Mouse (Mus musculus) gastrocnemius, adult 2 months (tissue): ENCODE results near the gene Acly. TPM values are rescaled to one million over a fixed set of nuclear protein-coding genes. Genes with fewer than 3 reads are reported as not detected.

Experiments used
- DNase-seq: peaks from one replicate; pipeline ENCODE4 v3.0.0; 2022
- H3K27ac ChIP-seq: fragments of 200-600 bp; 2 replicates; pipeline ENCODE4 v1.8.1; 2022; ENCODE audit warnings: mild to moderate bottlenecking
- H3K4me3 ChIP-seq: fragments of 200-600 bp; 2 replicates; pipeline ENCODE4 v1.8.1; 2022; ENCODE audit warnings: mild to moderate bottlenecking, moderate library complexity
- CTCF ChIP-seq: fragments of 200-600 bp; IDR thresholded peaks from 2 replicates; pipeline ENCODE4 v1.8.1; 2022; ENCODE audit warnings: antibody characterized with exemption, mild to moderate bottlenecking, moderate library complexity
- intact Hi-C: fragments of 180-260 bp; cut with DNase I; formaldehyde crosslinking; loops from one replicate; pipeline ENCODE4 v1.15.1; 2025
- total RNA-seq, 2 experiments: library from RNA; stranded (reverse); gene quantifications; 2 replicates each; pipeline ENCODE4 v1.2.3; 2021

The Acly gene
- total RNA-seq, 2 experiments from 2014 or later = 10.3 to 19.0 TPM

DNA sequence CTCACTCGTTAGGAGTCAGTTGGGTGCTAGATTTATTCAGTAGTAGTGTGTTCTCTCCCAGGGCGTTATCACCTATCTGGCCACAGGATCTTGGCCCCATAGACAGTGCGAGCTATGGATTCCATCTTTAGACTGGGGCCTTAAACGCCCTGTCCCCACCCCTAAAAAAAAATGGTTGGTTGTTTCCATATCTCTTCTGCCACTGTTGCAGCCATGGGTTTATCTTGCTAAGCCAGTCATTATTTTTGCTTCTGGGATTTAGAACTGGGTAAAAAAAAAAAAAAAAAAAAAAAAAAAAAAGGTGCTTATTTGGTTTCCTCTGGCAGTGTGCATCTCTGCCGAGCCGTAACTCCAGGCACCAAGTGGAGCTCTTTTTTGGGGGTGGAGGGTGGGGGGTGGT lies 36.9 kb upstream of the Acly start:
- no peak for TF ChIP-seq CTCF
- Histone ChIP-seq H3K4me3 (no peak overlapping the region), H3K27ac (no peak overlapping the region)
- intact Hi-C loops = no loop called here
- DNase-seq = no peak

DNA sequence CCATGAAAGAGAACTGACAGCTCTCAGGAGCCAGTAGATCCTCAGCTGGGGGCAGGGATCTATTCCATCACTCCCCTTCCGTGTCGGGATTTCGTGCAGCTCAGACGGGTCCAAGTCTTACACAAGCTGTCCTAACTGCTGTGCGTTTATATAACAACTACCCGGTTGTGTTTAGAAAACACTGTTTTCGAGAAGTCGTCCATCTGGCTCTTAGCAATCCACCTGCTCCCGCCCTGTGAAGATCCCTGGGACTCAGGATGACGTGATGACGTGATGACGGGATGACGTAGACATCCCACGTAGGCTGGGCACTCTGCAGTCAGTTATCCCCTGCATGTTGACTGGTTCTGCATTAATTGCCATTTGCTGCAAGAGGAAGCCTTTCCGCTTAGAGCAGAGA lies 36.5 kb upstream of the Acly start:
- intact Hi-C loops = no loop called here
- DNase-seq = no peak
- no peak for TF ChIP-seq CTCF
- Histone ChIP-seq H3K27ac (no peak overlapping the region), H3K4me3 (no peak overlapping the region)

- Histone ChIP-seq H3K4me3 (no peak overlapping the region), H3K27ac (no peak overlapping the region)
- intact Hi-C loops = no loop called here
- no peak for TF ChIP-seq CTCF
- DNase-seq = no peak
Measured at GRCm38 (mm10) chr11:100561748-100562147, 33.9 kb upstream of the Acly start.

DNA sequence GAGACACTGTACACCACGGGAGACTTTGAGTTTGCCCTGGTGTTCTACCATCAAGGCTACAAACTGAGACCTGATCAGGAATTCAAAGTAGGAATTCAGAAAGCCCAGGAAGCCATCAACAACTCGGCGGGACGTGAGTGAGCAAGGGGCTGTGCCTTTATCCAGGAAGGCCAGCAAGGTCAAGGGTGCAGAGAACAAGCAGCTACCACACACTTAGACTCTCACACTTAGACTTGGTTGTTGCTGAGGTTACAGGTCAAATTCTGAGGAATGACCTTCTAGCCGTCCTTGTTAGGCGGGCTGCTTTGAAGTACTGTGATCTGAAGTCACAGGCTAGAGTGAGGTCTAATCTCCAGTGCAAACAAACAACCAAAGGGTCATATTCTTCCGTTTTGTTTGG lies 31.7 kb upstream of the Acly start:
- no peak for TF ChIP-seq CTCF
- H3K27ac ChIP-seq = no peak overlapping the region

DNA sequence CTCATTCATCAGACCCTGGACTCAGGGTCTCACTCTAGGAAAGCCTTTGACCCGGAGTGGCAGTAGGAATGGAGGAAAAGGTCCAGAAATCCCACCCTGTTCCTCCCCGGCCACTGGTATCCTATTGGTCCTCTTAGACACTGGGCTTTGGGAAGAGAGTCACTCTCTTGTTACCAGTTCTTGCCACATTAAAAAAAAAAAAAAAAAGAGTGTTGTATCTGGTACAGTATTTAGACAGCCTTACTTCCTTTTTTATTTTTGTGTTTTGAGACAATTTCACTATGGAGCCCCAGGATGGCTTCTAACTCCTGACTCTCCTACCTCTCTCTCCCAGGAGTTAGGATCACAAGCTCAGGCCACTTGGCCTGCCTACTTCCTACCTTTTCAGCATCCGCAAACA lies 29.8 kb upstream of the Acly start:
- intact Hi-C loops = loop anchor here (5.0 kb wide), 2 partner anchors 70 to 195 kb away; no protein-coding TSS in a partner anchor
- no peak for TF ChIP-seq CTCF
- DNase-seq = no peak
- H3K27ac ChIP-seq = no peak overlapping the region
- H3K4me3 ChIP-seq = no peak overlapping the region

More for the DNA sequence above, 31.7 kb upstream of the Acly start:
- H3K4me3 ChIP-seq = no peak overlapping the region
- DNase-seq = no peak
- intact Hi-C loops = loop anchor here (5.0 kb wide), 2 partner anchors 72 to 197 kb away; no protein-coding TSS in a partner anchor

DNA sequence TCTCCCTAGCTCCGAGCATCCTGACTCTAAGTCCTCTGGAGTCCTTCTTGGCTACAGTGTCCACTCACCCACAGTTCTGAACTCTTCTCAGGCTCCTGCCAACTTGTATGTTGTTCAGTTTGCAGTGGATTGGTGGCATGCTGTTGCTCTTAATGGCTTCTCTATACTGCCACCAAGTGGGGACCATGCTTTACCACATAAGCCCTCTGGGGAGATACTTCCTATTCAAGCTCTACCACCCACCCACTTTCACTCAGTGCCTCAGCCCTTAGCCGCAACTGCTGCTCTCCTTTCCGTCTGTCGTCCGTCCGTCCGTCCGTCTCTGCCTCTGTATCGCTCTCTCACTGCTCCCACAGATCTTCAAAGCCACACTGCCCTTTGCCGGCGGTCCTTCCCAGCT lies 27.8 kb upstream of the Acly start:
- Histone ChIP-seq H3K4me3 (peak overlapping the region; percentile 33; the same call in 1 of the 2 replicates), H3K27ac (no peak overlapping the region)
- TF ChIP-seq CTCF = peak; percentile 75
- peak; percentile 50 for DNase-seq
- intact Hi-C loops = loop anchor here (2.0 to 5.0 kb wide), 3 partner anchors 68 to 193 kb away; no protein-coding TSS in a partner anchor

DNA sequence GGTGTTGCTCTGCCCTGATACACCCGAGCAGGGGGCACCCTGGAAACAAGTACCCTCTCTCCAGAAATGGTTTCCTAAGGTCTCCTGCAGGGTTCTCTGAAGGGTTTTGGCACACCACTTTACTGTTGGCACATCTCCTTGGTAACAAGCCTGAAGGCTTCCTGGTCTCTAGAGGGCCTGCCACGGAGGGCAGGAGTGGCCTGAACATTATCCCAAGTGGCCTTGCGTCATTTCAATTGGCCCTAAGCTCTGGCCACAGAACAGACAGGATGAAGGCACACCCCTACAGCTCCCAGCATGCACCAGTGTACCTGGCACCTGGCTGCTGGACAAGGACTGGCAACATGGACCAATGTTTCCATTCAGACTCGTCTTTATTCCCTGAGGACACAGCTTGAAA lies 25.0 kb upstream of the Acly start:
- intact Hi-C loops = no loop called here
- Histone ChIP-seq H3K27ac (no peak overlapping the region), H3K4me3 (no peak overlapping the region)
- TF ChIP-seq CTCF = no peak
- no peak for DNase-seq

DNA sequence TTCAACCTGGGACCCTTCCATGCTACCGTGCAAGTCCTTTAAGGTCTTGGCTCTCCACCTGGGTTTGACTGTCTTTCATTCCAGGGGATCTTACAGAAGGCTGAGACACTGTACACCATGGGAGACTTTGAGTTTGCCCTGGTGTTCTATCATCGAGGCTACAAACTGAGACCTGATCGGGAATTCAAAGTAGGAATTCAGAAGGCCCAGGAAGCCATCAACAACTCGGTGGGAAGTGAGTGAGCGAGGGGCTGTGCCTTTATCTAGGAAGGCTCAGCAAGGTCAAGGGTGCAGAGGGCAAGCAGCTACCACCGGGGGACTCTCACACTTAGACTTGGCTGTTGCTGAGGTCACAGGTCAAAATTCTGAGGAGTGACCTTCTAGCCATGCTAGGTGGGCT lies 22.3 kb upstream of the Acly start:
- no peak for DNase-seq
- Histone ChIP-seq H3K27ac (no peak overlapping the region), H3K4me3 (no peak overlapping the region)
- intact Hi-C loops = no loop called here
- no peak for TF ChIP-seq CTCF

- no peak for DNase-seq
- TF ChIP-seq CTCF = no peak
- intact Hi-C loops = no loop called here
- Histone ChIP-seq H3K27ac (no peak overlapping the region), H3K4me3 (no peak overlapping the region)
Measured at GRCm38 (mm10) chr11:100549466-100549865, 21.7 kb upstream of the Acly start.

DNA sequence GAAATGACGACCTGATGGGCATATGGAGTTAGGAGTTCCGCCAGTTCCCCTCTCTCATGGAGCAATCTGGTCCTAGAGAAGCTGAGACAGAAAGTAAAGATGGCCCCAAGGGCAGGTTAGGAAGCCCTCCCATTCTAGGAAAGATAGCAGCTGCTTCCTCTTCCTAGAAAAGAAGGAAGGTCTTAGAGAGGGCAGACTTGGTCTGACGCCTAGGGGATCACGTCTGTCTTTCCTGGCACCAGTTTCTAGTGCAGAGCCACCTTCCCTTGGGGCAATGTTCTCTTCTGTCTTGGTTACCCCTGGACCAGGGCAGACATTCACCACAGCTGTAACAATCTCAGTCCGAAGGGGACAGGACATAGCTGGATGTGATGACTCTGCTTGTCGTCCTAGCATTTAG lies 20.3 kb upstream of the Acly start:
- no peak overlapping the region for H3K27ac ChIP-seq
- TF ChIP-seq CTCF = no peak
- H3K4me3 ChIP-seq = no peak overlapping the region
- no peak for DNase-seq
- intact Hi-C loops = no loop called here

- intact Hi-C loops = no loop called here
- H3K27ac ChIP-seq = no peak overlapping the region
- H3K4me3 ChIP-seq = no peak overlapping the region
- no peak for DNase-seq
- TF ChIP-seq CTCF = no peak
Measured at GRCm38 (mm10) chr11:100546955-100547354, 19.2 kb upstream of the Acly start.

GRCm38 (mm10) chr11:100545746-100546085 lies 17.9 kb upstream of the Acly start:
- DNase-seq = no peak
- Histone ChIP-seq H3K4me3 (peak overlapping the region; percentile 77), H3K27ac (peak overlapping the region; percentile 93)
- intact Hi-C loops = loop anchor here (1.0 kb wide), 1 partner anchor 18 kb away; the partner anchor contains the start of gene Acly
- TF ChIP-seq CTCF = no peak

- TF ChIP-seq CTCF = peak; percentile 5; the same call in 1 of the 2 replicates
- peak within 1 kb of the TSS; percentile 93 for H3K27ac ChIP-seq
- H3K4me3 ChIP-seq = peak within 1 kb of the TSS; percentile 77
- intact Hi-C loops = loop anchor here (1.0 kb wide), 1 partner anchor 18 kb away; the partner anchor contains the start of gene Acly
- peak; percentile 94 for DNase-seq
Measured at GRCm38 (mm10) chr11:100544832-100545745, 17.3 kb upstream of the Acly start, which contains the start of gene Ttc25. Gene Ttc25 (plus strand): TSS chr11:100545607.

DNA sequence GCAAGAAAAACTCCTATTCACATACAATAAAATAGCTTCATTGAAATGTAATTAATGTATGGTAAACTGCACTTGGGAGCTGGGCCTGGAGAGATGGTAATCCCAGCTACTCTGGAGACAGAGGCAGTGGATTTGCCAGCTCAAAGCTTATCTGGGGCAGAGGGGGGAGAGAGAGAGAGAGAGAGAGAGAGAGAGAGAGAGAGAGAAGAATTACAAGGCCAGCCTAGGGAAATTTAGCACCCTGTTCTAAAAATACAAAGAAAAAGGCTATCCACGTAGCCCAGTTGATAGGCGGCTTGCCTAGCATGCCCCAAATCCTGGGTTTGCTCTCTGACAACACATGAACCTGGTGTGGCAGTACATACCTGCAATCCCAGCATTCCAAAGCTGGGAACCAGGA lies 13.8 kb upstream of the Acly start:
- no peak overlapping the region for H3K27ac ChIP-seq
- intact Hi-C loops = no loop called here
- no peak for TF ChIP-seq CTCF

More for the DNA sequence above, 13.8 kb upstream of the Acly start:
- no peak overlapping the region for H3K4me3 ChIP-seq
- DNase-seq = no peak
